Mouse (Mus musculus) urinary bladder, adult 18-20 months (tissue): ENCODE data around the gene Siva1.

Experiments
- DNase-seq, 2 experiments: peaks; one replicate each; pipeline ENCODE4 v3.0.0; 2022; ENCODE audit warnings: low spot score in 2 of 2, mixed read lengths in 2 of 2

Siva1 gene

DNA sequence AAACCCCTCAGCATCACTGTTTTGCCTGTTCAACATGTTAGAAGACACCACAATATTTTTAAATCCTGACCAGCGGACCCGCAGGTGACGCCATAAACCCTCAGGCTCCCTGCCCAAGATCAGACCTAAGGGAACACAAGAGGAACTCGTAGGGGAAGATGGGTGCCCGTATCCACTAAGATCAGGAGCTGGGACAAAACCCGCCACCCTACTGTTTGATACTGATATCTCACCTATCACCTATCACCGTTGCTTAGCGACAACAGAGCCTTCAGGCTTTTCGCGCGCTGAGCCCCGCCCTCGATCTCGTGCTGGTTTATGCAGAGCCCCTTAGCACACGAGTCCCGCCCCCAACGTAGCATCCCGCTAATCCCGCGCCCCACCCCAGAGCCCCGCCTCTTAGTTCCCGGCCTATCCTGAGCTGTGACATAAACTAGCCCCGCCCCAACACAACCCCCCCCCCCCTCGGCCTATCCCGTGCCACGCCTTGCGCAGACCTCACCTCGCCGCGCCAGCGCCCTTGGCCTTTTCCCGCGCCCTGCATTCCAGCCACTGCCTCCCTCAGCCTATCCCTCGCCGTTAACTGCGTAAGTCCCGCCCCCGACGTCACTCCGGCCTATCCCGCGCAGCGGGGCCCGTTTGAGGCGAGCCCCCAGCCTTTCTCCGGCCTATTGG is at the start of gene Siva1:
TSS of gene Siva1 (plus strand) at position 500 of the 675 bp plus-strand sequence.
- peak; percentile 92 to 98 for DNase-seq

DNA sequence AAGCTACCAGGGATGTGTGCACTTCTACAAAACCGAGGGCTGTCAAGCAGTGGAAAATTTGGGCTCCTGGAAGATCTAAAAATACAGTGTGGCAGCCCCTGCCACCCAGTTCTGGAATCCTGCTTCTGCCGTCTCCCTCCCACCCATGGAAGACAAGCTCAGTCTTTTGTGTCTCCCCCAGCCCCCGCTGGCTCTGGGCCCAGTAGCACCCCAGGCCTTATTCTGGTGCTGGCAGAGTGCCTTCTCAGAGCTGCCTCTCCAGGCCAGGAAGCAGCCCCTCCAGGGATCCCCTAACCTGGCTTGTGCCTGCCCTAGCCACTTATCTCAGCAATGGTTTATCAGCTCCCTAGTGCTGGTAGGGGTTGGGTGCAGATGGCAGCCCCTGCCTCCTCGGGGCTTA is 49.5 kb upstream of the Siva1 start:
- no peak for DNase-seq

DNA sequence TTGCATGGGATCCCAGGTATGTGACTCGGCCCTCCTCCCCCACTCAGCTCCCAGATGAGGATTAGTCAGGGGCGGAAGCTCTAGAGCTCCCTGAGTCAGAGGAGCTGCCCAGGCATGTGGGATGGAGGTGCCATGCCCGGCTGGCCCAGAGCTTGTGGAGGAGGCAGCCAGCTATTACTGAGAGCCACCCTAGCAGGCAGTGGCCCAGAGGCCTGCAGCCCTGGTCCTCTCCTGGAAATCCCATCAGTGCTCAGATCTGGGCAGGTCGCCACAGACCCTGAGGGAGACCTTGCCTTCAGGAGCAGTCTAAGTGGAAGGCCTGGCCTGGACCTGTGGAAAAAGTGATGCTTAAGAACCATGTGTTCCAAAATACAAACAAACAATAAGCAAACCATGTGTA is 48.9 kb upstream of the Siva1 start:
- DNase-seq: peak; percentile 58 to 76

DNA sequence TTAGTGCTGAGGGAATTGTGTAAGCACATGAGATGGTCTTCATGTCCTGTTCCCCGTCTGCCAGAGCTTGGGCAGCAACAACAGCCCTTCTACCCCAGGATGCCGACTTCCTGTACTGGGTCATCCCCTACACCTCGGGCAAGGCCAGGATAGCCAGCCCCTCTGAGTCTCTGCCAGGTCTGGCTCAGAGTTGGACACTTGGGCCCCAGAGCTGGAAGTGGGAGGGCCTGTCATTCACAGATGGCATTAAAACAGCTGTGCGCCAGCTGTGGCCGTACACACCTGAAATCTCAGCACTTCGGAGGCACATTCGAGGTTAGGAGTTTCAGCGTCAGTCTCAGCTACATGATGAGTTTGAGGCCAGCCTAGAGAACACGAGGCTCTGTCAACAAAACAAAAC is 48.0 kb upstream of the Siva1 start:
- no peak for DNase-seq

DNA sequence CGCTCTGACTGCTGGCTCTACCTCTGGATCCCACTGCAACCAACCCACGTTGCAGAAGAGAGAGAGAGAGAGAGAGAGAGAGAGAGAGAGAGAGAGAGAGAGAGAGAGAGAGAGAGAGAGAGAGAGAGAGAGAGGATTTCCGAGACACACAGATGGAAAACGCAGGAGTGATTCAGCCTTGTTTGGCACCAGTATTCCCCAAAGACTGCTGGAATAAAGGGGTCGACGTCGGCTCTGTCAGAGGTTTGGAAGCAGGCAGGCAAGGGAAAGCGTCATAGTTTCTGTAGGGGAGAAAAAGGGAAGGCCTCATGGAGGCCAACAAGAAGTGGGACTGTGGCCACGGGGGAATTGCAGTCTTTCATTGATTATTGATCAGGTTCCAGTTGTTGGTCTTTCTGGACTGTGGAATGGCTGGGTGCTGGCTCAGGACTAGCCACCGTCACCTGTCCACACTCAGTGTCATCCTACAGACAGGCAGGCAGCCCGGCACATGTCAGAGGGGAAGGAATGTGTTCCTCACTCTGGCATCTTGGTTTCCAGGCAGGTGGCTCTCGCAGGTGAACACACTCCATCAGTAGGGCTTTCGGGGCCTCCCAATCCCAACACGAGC is 47.5 kb upstream of the Siva1 start:
- DNase-seq: no peak

DNA sequence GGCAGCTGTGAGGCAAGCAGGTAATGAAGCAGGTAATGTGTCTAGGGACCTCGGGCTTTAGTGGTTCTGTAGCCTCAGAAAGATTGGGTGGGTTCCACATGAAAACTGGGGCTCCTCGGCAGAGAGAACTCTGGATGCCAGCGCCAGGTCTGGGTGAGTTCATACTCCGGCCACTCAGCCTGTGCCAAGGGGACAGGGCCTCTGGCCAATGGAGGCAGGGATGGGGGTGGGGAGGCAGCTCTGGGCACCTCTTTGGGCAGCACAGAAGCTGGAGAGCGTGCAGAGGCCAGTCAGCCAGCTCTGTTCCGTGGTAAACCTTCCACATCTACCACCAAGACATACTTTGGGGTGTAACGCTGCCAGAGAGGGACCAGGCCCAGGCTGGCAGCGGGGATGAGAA is 46.9 kb upstream of the Siva1 start:
- DNase-seq: no peak

DNA sequence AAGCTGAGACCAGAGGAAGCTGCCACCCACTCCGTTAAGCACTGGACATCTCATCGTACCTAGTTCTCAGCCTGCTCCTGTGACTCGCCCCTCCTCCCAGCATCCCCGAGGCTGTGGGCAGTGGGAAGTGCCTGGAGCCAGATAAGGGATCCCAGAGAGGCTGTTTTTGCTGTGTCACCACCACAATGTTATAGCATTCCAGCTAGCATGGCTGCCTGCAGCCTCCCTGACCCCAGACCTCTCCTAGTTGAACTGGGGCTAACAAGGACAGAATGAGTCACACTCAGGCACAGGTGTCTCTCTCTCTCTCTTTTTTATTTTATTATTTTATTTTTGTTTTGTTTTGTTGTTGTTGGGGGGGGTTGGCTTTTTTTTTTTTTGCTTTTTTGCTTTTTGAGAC is 45.3 kb upstream of the Siva1 start:
- DNase-seq: no peak

DNA sequence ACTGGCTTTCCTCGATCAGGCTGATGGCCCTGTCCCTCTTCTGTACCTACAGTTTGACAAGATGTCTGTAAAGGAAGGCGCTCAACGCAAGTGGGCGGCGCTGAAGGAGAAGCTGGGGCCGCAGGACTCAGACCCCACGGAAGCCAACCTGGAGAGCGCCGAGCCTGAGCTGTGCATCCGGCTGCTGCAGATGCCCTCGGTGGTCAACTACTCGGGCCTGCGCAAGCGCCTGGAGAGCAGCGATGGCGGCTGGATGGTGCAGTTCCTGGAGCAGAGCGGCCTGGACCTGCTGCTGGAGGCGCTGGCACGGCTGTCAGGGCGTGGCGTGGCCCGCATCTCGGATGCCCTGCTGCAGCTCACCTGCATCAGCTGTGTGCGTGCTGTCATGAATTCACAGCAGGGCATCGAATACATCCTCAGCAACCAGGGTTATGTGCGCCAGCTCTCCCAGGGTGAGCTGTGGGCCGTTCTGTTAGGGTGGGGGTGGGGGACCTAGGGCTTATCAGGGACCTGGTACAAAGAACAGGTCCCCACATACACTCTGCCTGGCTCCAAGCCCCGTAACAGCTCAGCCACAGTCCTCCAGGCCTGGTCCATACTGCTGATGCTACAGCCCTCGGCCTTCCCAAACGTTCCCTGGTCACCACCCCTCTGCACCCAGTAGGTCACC is 44.4 kb upstream of the Siva1 start:
- DNase-seq: no peak

DNA sequence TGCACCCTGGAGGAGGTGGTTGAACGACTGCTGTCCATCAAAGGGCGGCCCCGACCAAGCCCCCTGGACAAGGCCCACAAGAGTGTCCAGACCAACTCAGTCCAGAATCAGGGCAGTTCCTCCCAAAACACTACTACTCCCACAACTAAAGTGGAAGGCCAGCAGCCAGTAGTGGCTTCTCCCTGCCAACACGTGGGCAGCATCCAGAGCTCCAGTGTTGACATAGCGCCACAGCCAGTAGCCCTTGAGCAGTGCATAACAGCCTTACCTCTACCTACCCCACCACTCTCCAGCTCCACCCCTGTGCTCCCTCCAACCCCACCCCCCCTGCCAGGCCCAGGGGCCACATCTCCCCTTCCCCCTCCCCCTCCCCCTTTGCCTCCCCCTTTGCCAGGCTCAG is 40.5 kb upstream of the Siva1 start:
- no peak for DNase-seq

DNA sequence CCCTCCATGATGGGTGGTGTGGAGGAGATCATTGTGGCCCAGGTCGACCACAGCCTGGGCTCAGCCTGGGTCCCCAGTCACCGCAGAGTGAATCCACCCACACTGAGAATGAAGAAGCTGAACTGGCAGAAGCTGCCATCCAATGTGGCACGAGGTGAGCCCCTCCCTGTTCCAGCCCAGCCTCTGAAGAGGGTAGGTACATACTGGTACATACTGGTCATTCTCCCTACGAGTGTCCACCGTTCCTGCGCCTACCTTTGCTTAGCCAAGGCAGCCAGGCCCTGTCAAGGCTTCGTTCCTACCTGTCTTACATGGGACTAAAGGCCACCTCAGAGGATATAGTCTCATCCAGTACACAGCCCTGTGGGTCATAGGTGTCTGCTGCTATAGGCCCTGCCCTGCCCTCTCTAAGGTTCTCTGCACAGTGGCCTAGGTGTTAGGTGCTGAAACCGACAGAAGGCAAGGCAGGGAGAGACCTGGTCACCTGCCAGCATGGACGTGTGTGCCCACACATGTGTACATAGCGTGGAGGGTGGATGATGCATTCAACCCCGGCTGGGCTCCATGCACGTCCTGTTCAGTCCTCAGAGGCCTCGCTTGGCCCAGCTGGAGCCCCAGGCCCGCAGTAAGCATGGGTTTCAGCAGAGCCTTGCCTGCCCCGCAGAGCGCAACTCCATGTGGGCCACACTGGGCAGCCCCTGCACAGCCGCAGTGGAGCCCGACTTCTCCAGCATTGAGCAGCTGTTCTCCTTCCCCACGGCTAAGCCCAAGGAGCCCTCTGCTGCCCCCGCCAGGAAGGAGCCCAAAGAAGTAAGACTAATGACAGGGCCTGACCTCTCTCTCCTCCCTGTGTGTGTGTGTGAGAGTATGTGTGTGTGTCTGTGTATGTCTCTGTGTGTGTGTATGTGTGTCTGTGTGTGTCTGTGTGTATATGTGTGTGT is 39.5 kb upstream of the Siva1 start:
- DNase-seq: no peak

DNA sequence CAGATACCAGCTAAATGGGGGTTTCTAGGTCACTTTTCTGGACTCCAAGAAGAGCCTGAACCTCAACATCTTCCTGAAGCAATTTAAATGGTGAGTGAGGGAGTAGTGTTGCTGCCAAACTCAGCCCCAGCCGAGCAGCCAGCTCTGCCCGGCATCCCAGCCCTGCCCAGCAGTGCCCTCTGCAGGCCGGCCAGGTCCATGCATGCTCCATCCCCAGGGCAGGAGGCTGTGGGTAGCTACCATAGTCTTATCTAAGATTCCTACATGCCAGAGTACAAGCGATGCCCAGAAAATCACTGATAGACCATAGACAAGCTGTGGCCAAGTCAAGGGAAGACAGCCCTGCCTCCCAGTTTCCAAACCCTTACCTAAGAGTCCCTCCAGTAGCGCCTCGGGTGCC is 38.7 kb upstream of the Siva1 start:
- peak; percentile 58 to 60 for DNase-seq

DNA sequence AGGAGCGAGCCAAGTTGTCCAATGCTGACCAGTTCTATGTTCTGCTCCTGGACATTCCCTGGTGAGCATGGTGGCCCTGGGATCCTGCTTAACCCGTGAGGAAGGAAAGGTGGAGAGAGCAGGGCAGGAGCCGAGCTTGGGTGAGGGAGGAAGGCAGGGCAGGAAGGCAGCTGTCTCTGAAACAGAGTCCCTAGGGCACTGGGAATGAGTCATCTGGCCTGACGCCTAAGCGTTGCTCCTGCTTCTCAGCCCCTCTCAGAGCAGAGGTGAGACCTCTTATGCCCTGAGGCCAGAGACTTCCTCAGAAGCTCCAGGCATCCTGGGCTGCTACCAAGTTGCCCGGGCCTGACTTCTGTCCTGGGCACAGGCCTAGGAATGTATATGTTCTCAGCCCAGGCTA is 37.5 kb upstream of the Siva1 start:
- DNase-seq: no peak

DNA sequence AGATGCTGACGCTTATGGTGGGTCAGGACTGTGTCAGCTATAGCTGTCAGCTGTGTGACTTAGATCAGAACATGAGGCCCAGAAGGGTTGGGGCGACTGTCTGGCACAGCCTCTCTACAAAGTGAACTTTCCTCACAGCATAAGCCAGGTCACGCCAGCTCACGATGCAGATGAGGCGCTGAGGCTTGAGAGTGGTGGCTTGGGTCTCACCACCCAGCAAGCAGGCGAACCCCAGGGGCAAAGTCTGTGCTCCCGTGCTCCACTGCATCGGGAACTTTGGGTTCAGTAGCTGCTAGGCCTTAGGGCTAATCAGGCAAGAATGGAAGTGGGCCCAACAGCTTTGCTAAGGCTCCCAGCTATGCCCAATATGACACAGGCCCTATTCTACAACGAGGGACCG is 35.4 kb upstream of the Siva1 start:
- no peak for DNase-seq

DNA sequence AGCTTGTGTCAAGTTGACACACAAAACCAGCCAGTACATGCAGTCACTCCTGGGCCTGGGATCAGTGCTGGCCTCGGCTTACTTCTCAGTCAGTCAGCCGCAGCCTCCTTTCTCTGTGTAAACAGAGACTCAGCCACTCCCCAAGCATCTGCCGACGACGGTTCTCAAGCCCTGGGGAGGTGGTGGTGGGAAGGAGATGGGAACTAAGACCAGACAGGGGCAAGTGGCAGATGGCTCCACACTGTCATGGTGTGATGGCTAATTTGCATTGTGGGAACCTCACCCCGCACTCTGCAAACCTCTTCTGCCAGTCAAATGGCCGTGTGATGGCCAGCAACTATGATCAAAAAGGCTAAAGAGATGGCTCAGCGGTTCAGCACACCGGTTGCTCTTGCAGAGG is 27.8 kb upstream of the Siva1 start:
- no peak for DNase-seq

DNA sequence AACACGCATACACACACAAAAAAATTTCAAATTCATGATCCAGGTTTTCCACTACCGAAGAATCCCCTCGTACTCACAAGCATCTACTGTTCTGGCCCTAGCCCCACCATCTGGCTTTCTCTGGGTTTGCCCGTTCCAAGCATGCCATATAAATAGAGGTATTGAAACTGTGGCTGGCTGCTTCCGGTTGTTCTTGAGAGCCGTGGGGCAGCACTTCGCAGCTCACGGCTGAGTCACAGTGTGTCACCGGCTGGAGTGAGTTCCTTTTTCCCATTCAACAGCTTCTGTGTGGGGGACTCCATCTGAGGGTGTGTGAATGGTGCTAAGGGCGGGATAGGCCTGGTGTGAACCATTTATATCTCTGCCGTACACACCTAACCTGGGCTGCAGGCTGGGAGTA is 27.3 kb upstream of the Siva1 start:
- DNase-seq: no peak

DNA sequence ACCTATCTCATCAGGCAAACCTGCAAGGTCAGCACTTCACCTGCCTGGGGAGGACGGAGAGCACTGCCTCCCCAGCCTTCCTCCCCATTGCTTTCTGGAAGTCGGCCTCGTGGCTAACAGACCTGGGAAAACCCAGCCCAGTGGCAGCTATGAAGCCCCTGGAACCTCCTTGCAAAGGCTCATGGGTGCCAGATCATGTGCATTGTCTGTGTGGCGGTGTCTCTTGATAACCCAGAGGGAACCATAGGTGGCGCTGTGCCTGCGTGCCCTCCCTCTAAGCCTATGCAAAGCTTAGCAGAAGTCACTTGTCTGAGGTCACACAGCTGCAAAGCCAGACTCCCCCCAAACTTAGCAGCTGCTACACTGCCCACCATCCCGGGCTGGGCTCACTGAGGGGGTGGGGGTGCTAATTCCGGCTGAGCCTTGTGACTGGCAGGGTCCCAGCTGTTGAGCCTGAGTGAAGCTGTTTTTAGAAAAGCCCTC is 26.5 kb upstream of the Siva1 start:
- DNase-seq: no peak

DNA sequence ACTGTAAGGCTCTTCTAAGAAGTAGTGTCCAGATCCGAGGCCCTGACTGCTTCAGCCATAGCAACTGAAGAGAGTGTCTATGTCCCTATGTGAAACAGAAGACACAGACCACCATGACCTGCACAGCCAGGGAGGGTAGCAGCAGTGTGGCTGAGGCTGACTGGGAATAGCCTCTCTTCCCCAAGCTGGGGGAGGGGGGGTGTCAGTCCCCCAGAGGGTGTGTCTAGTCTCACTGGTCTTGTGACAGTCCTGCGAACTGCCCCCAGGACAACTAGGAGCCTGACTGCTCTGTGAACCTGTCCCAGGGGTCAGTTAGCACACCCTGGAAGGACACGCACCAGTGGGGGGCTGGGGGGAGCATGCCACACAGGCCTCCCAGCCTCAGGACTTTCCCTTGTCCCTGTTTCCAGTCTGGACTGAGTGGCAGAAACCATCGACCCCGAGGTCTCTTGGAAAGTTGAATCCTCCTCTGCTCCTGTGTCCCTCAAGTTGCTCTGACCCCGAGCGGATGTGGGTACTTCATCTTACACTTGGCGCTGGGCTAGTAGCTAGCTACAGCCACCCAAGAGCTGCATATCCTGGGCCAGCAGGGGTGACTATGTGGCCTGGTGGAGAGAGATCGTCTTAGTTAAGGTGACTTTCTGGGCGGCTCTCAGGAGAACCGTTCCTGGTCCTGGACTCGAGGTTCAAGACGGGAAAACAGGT is 25.3 kb upstream of the Siva1 start:
- no peak for DNase-seq

DNA sequence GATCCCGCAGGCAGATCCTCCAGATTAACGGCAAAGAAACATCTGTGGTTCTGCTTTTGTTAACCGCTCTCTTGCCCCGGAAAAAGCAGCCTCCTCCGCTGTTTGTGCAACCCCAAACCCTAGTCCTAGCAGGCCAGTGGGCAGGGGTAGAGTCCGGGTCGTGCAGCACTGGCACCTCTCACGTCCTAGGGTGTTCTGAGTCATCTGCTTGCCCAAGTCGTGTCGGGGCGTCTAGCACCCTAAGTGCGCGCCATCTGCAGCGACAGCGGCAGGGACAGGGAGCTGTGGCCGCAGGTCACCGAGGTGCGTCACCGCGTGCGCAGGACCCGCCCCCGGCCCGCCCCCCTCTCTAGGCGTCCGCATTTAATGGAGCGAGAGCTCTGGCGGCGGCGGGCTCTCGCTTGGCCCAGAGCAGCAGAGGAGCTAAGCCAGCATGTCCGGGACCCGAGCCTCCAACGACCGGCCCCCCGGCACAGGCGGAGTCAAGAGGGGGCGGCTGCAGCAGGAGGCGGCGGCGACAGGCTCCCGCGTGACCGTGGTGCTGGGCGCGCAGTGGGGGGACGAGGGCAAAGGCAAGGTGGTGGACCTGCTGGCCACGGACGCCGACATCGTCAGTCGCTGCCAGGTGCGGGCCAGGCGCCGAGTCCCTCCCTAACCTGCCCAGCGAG is 24.7 kb upstream of the Siva1 start, which contains the start of gene Adssl1:
TSS of gene Adssl1 (plus strand) at position 360 of the 668 bp plus-strand sequence.
- DNase-seq: peak in 1 of 2 experiments; percentile 52

DNA sequence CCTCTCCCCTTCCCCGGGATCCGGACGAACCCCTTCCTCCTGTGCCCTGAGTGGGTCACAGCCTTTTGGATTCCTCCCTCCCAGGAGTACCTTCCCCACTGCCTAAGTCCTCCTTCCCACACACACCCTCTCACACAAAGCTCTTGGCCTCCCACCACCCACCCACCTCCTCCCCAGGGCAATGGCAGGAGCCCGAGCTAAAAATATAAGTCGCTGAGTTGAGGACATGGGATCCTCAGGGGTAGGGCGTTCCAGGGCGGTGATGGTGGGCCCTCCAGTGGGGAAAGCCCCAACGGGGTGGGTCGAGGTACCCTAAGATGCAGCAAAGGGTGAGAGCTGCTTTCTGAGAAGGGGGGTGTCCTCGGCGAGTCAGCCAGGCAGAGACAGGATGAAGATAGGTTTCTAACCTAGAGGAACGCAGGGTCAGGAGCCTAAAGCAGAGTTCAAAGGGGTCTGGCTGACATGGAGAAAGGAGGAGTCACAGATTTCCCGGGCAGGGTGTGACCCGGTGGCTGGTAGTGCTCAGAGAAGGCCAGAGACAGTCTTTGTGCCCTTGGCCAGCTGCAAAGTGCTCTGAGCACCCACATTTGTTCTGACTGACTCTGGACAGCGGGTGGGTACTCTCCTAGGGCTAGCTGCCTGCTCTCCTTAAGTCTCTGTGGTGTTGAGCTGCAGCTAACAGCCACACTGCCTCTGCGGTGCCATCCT is 24.0 kb upstream of the Siva1 start:
- DNase-seq: no peak

DNA sequence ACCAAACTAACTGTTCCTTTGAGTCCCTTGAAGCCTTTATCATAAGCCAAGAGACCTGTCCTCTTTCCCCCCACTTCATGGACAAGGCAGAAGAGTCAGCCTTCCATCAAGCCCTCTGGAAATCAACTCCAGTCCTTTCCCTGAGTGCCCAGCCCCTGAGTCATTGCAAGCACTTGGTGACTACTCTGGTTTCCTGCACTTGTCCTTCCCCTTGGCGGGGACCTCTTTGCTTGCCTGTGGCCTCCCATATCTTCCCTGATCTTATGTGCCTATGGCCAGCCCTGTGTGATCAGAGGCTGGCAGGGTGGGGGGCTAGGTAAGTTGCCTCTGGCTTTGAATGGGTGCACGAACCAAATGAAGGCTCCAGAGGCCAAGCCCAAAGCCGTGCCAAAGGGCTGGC is 22.6 kb upstream of the Siva1 start:
- DNase-seq: no peak
